8 mouse cellular contexts compared by ENCODE assay signal in the genomic region with DNA sequence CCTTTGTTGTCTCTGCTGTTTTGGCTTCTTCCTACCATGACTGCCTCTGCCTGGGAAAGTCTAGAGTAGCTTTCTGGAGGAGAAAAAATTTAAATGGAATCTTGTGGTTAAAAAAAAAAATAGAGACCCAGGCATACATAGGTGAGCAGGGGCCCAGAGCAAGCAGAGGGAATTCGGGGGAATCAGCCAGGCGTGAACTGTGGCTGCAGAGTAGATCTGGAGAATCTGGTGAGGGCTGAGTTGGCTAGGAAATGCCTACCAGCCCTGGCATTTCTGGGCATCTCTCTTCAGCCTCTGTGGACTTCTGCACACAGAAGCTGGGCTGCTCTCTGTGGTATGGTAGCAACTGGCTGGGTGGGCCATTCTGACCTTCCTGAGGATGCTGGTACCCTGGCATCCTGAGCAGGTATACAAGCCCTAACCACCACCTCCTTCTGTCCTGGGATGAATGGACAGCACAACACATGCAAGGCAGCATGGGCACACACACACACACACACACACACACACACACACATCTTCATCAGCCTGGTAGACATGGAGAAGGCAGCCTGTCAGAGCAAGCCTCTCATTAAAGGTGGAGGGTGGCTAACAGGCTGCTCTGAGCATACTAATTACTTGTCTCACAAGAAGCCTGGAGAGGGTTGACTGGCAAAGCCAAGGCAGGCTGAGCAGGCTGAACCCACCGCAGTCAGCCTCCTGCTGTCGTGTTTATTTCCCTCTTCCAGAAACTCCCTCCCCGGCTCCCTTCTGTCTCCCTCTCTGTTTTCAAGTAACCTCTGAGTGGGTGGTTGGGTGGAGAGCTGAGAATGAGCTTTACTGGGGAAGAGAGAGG. TPM values are rescaled to one million over a fixed set of nuclear protein-coding genes. Genes with fewer than 3 reads are reported as not detected.
A peak's percentile ranks its signal among the peaks of the same experiment; 100 is the strongest.
DNase-seq lines count a peak whose midpoint lies in the region; ATAC-seq lines count a peak whose summit lies in the region.

No protein-coding gene starts in this region.

- H3K27me3 ChIP-seq in forebrain, embryonic 13.5 days = no peaks in the 10 kb centered on the region
- no peaks in the 10 kb centered on the region for H3K27me3 ChIP-seq in midbrain, embryonic 16.5 days (ENCODE audit: control insufficient read depth, insufficient read depth, low read depth, low read length)

- peak; percentile 33 for DNase-seq in cerebellum, adult 9-11 months
- DNase-seq in layer of hippocampus, postnatal 10 days (ENCODE audit: low spot score in 2 of 2) = peak; percentile 38 to 46
- no peak for DNase-seq in spleen, postnatal 36 days (ENCODE audit: low spot score in 2 of 2)
- no peak for DNase-seq in lung, postnatal 14 days

- no peak overlapping the region for H3K4me3 ChIP-seq in forebrain, embryonic 13.5 days
- H3K4me3 ChIP-seq in midbrain, embryonic 16.5 days (ENCODE audit: low read depth, low read length) = no peak overlapping the region

- peaks cover 31% of the 10 kb centered on the region for H3K4me1 ChIP-seq in forebrain, embryonic 13.5 days
- peaks cover 13% of the 10 kb centered on the region for H3K4me1 ChIP-seq in midbrain, embryonic 16.5 days (ENCODE audit: control insufficient read depth, insufficient read depth, low read length)

- H3K4me2 ChIP-seq in forebrain, embryonic 13.5 days = no peak overlapping the region
- H3K4me2 ChIP-seq in midbrain, embryonic 16.5 days (ENCODE audit: low read length) = no peak overlapping the region

- 14% methylated on average over 5 of the region's 5 CpGs for WGBS in forebrain, embryonic 13.5 days
- 18% methylated on average over 5 of the region's 5 CpGs for WGBS in midbrain, embryonic 16.5 days

- no peaks in the 10 kb centered on the region for H3K9me3 ChIP-seq in forebrain, embryonic 13.5 days (replicated peaks)
- no peaks in the 10 kb centered on the region for H3K9me3 ChIP-seq in midbrain, embryonic 16.5 days (replicated peaks; ENCODE audit: control insufficient read depth, low read length, poor library complexity, severe bottlenecking)

- no peak overlapping the region for H3K9ac ChIP-seq in forebrain, embryonic 13.5 days
- no peak overlapping the region for H3K9ac ChIP-seq in midbrain, embryonic 16.5 days (ENCODE audit: low read depth, low read length)

- ATAC-seq in forebrain, embryonic 13.5 days = peak; percentile 97
- peak; percentile 87 for ATAC-seq in midbrain, embryonic 16.5 days
- ATAC-seq in granulocyte monocyte progenitor cell, adult 5-6 weeks (replicated peaks; ENCODE audit: poor library complexity, severe bottlenecking) = no peak
- no peak for ATAC-seq in CD4-positive, CD25-positive, alpha-beta regulatory T cell, adult 4 months

- no peaks in the 10 kb centered on the region for H3K36me3 ChIP-seq in forebrain, embryonic 13.5 days (ENCODE audit: poor library complexity, severe bottlenecking)
- no peaks in the 10 kb centered on the region for H3K36me3 ChIP-seq in midbrain, embryonic 16.5 days (ENCODE audit: control insufficient read depth, insufficient read depth, low read length)

- peak overlapping the region; percentile 81 for H3K27ac ChIP-seq in forebrain, embryonic 13.5 days
- H3K27ac ChIP-seq in midbrain, embryonic 16.5 days (ENCODE audit: low read length) = peak overlapping the region; percentile 12

RNA-seq across cellular contexts. Expression of a gene that starts 19.1 kb away (rescaled TPM):
- polyA plus RNA-seq in forebrain, embryonic 13.5 days (2015; fragmentation: Nextera tagmentation; extraction: Ambion mirVana) = 3.0 and 5.1 TPM in 2 replicates
- total RNA-seq in layer of hippocampus, postnatal 10 days (2021) = 1 to 10 TPM; 7.0 to 7.9 TPM
- polyA plus RNA-seq in midbrain, embryonic 16.5 days (2015; fragmentation: Nextera tagmentation; extraction: Ambion mirVana) = 11.8 and 14.1 TPM in 2 replicates
- total RNA-seq in granulocyte monocyte progenitor cell, adult 5-6 weeks (2014; fragmentation: Nextera tagmentation) = 0.41 and 2.8 TPM in 2 replicates
- not detected in 2 replicates for total RNA-seq in granulocyte monocyte progenitor cell, adult 5-6 weeks (2017)
- 1 to 10 TPM; 1.1 to 2.2 TPM for polyA plus RNA-seq in CD4-positive, CD25-positive, alpha-beta regulatory T cell, adult 4 months (2017; shearing (Covaris generic))

RNA-seq across cellular contexts. Expression of a gene that starts 53.0 kb away (rescaled TPM):
- polyA plus RNA-seq in forebrain, embryonic 13.5 days (2015; fragmentation: Nextera tagmentation; extraction: Ambion mirVana) = 2.8 and 3.4 TPM in 2 replicates
- total RNA-seq in layer of hippocampus, postnatal 10 days (2021) = 1 to 10 TPM; 5.8 to 6.5 TPM
- polyA plus RNA-seq in midbrain, embryonic 16.5 days (2015; fragmentation: Nextera tagmentation; extraction: Ambion mirVana) = 2.6 and 3.2 TPM in 2 replicates
- total RNA-seq in granulocyte monocyte progenitor cell, adult 5-6 weeks (2014; fragmentation: Nextera tagmentation) = 4.3 and 4.9 TPM in 2 replicates
- total RNA-seq in granulocyte monocyte progenitor cell, adult 5-6 weeks (2017) = 2.8 and 4.6 TPM in 2 replicates
- not detected for polyA plus RNA-seq in CD4-positive, CD25-positive, alpha-beta regulatory T cell, adult 4 months (2017; shearing (Covaris generic))

Comparison
In these comparisons a context has a peak if more than half of its experiments do, and no peak if none do; other contexts are left out.
1. DNase-seq: peak in cerebellum, adult 9-11 months (single experiment) and layer of hippocampus, postnatal 10 days (2 of 2); none in spleen, postnatal 36 days (0 of 2) and lung, postnatal 14 days (single experiment).
2. ATAC-seq: peak in forebrain, embryonic 13.5 days (single experiment) and midbrain, embryonic 16.5 days (single experiment); none in granulocyte monocyte progenitor cell, adult 5-6 weeks (single experiment) and CD4-positive, CD25-positive, alpha-beta regulatory T cell, adult 4 months (single experiment).